Mouse (Mus musculus) C2C12 (cell line): ENCODE measurements around the gene Itgb7. TPM values are rescaled to one million over a fixed set of nuclear protein-coding genes. Genes with fewer than 3 reads are reported as not detected.
A peak's percentile ranks its signal among the peaks of the same experiment; 100 is the strongest.

Experiments used
- H3K27me3 ChIP-seq: one replicate; pipeline ENCODE4 v1.6.1; 2011; ENCODE audit not compliant: control insufficient read depth, insufficient read depth, insufficient read length
- H3K36me3 ChIP-seq: one replicate; pipeline ENCODE4 v1.6.1; 2011; ENCODE audit not compliant: control insufficient read depth, insufficient read depth
- H3K4me3 ChIP-seq: one replicate; pipeline ENCODE4 v1.5.1; 2011; ENCODE audit warnings: mild to moderate bottlenecking, control low read depth; ENCODE audit not compliant: poor library complexity, insufficient read depth, severe bottlenecking
- H3K79me2 ChIP-seq: one replicate; pipeline ENCODE4 v1.6.1; 2011; ENCODE audit not compliant: control insufficient read depth, insufficient read depth
- H3K79me3 ChIP-seq: one replicate; pipeline ENCODE4 v1.6.1; 2011; ENCODE audit warnings: low read depth, control low read depth
- H3ac ChIP-seq: one replicate; pipeline ENCODE3; 2011; ENCODE audit warnings: low read depth; ENCODE audit not compliant: control insufficient read depth, insufficient read length
- CEBPB ChIP-seq: IDR thresholded peaks from one replicate; pipeline ENCODE4 v1.6.1; 2011; ENCODE audit warnings: low read depth, mild to moderate bottlenecking, control low read depth, moderate library complexity
- CTCF ChIP-seq: IDR thresholded peaks from one replicate; pipeline ENCODE4 v1.5.1; 2011; ENCODE audit not compliant: control insufficient read depth, insufficient read depth, insufficient read length
- FOSL1 ChIP-seq: IDR thresholded peaks from one replicate; pipeline ENCODE4 v1.8.0; 2011; ENCODE audit warnings: mild to moderate bottlenecking, low read length; ENCODE audit not compliant: poor library complexity, insufficient read depth, severe bottlenecking
- MAX ChIP-seq: IDR thresholded peaks from one replicate; pipeline ENCODE4 v1.6.1; 2011; ENCODE audit warnings: mild to moderate bottlenecking, control low read depth
- MYOD1 ChIP-seq: IDR thresholded peaks from one replicate; pipeline ENCODE4 v1.6.1; 2011; ENCODE audit warnings: low read depth; ENCODE audit not compliant: control insufficient read depth, insufficient read length
- MYOG ChIP-seq: IDR thresholded peaks from one replicate; pipeline ENCODE4 v1.6.1; 2011; ENCODE audit not compliant: control insufficient read depth, insufficient read length; ENCODE audit errors: extremely low read depth
- USF1 ChIP-seq: IDR thresholded peaks from one replicate; pipeline ENCODE4 v1.6.1; 2011; ENCODE audit warnings: low read depth, mild to moderate bottlenecking, control low read depth, moderate library complexity
- polyA plus RNA-seq: library from polyadenylated mRNA; unstranded; fragments of >200 nt; fragmentation: generic; extraction: Trizol; gene quantifications from one replicate; pipeline ENCODE4 v1.2.1, GENCODE M21; 2012; ENCODE audit warnings: missing spikeins

Gene Itgb7
- polyA plus RNA-seq, 1 experiment = 58.8 TPM

GRCm38 (mm10) chr15:102169064-102169463 is 62.7 kb downstream of the Itgb7 start:
- Histone ChIP-seq H3ac (no peak overlapping the region), H3K36me3 (no peaks in the 10 kb centered on the region), H3K79me2 (no peaks in the 10 kb centered on the region), H3K79me3 (no peaks in the 10 kb centered on the region), H3K4me3 (no peak overlapping the region), H3K27me3 (no peaks in the 10 kb centered on the region)
- TF ChIP-seq USF1 = no peak
- TF ChIP-seq CEBPB = no peak
- no peak for TF ChIP-seq MYOD1
- TF ChIP-seq MAX = no peak
- no peak for TF ChIP-seq CTCF
- TF ChIP-seq MYOG = no peak

GRCm38 (mm10) chr15:102167620-102168021 is 64.1 kb downstream of the Itgb7 start:
- no peak overlapping the region for H3K4me3 ChIP-seq
- no peaks in the 10 kb centered on the region for H3K27me3 ChIP-seq
- H3K79me2 ChIP-seq = no peaks in the 10 kb centered on the region
- no peak overlapping the region for H3ac ChIP-seq
- H3K36me3 ChIP-seq = no peaks in the 10 kb centered on the region
- TF ChIP-seq MYOD1 (peak; percentile 76), USF1 (no peak), MAX (peak; percentile 16), FOSL1 (no peak), CEBPB (no peak), MYOG (no peak), CTCF (no peak)
- no peaks in the 10 kb centered on the region for H3K79me3 ChIP-seq

Other genes with a start within 250 kb of the Itgb7 start
- 0.20 TPM for gene Krt8, start 227.5 kb downstream of the Itgb7 start, polyA plus RNA-seq
- 0.04 TPM for gene Krt18, start 203.8 kb downstream of the Itgb7 start, polyA plus RNA-seq
- 268 TPM for gene Eif4b, start 158.2 kb downstream of the Itgb7 start, polyA plus RNA-seq
- gene Tns2, start 131.5 kb downstream of the Itgb7 start, polyA plus RNA-seq = 67.8 TPM
- gene Spryd3, start 95.7 kb downstream of the Itgb7 start, polyA plus RNA-seq = 47.1 TPM
- 297 TPM for gene Igfbp6, start 87.6 kb downstream of the Itgb7 start, polyA plus RNA-seq
- 0.06 TPM for gene Soat2, start 81.4 kb downstream of the Itgb7 start, polyA plus RNA-seq
- gene Zfp740, start 28.7 kb downstream of the Itgb7 start, polyA plus RNA-seq = 45.8 TPM
- gene Csad, start 27.2 kb downstream of the Itgb7 start, polyA plus RNA-seq = 26.4 TPM
- gene Rarg, start 25.6 kb upstream of the Itgb7 start, polyA plus RNA-seq = 92.5 TPM
- not detected for gene Gm9918, start 38.6 kb upstream of the Itgb7 start, polyA plus RNA-seq
- gene Mfsd5, start 47.5 kb upstream of the Itgb7 start, polyA plus RNA-seq = 126 TPM
- 47.0 TPM for gene Espl1, start 64.3 kb upstream of the Itgb7 start, polyA plus RNA-seq
- gene Pfdn5, start 94.2 kb upstream of the Itgb7 start, polyA plus RNA-seq = 378 TPM
- 152 TPM for gene Myg1, start 99.8 kb upstream of the Itgb7 start, polyA plus RNA-seq
- gene Aaas, start 118.8 kb upstream of the Itgb7 start, polyA plus RNA-seq = 217 TPM
- gene Sp7, start 135.2 kb upstream of the Itgb7 start, polyA plus RNA-seq = 10.8 TPM
- gene Sp1, start 174.2 kb upstream of the Itgb7 start, polyA plus RNA-seq = 13.4 TPM
- gene Amhr2, start 213.4 kb upstream of the Itgb7 start, polyA plus RNA-seq = 0.07 TPM
- gene Prr13, start 227.1 kb upstream of the Itgb7 start, polyA plus RNA-seq = 113 TPM
- 1,132 TPM for gene Pcbp2, start 238.6 kb upstream of the Itgb7 start, polyA plus RNA-seq